Mouse (Mus musculus) limb, embryonic 11.5 days (tissue): ENCODE results near the gene Pqbp1. TPM values are rescaled to one million over a fixed set of nuclear protein-coding genes. Genes with fewer than 3 reads are reported as not detected.

ENCODE experiments used
- polyA plus RNA-seq: library from polyadenylated mRNA; unstranded; fragments of >200 nt; fragmentation: Nextera tagmentation; extraction: Ambion mirVana; gene quantifications from 2 replicates; pipeline ENCODE4 v1.2.1, GENCODE M21; 2014

The Pqbp1 gene
- polyA plus RNA-seq, 1 experiment from 2014 or later, result 137 TPM

Other genes with a start within 250 kb of the Pqbp1 start
- 5.6 and 6.7 TPM in 2 replicates for gene Prickle3, start 242.0 kb downstream of the Pqbp1 start, polyA plus RNA-seq
- 78.1 and 81.0 TPM in 2 replicates for gene Plp2, start 227.9 kb downstream of the Pqbp1 start, polyA plus RNA-seq
- 0.21 TPM in 1 of 2 replicates, not detected in the other for gene Magix, start 218.0 kb downstream of the Pqbp1 start, polyA plus RNA-seq
- gene Gpkow, start 202.1 kb downstream of the Pqbp1 start, polyA plus RNA-seq, result 40.9 and 43.4 TPM in 2 replicates
- gene Wdr45, start 184.9 kb downstream of the Pqbp1 start, polyA plus RNA-seq, result 16.7 and 20.6 TPM in 2 replicates
- not detected in 2 replicates for gene Gm45208, start 177.0 kb downstream of the Pqbp1 start, polyA plus RNA-seq
- gene Praf2, start 170.8 kb downstream of the Pqbp1 start, polyA plus RNA-seq, result 85.7 and 99.5 TPM in 2 replicates
- gene Ccdc120, start 148.4 kb downstream of the Pqbp1 start, polyA plus RNA-seq, result 21.4 and 22.8 TPM in 2 replicates
- gene Tfe3, start 136.7 kb downstream of the Pqbp1 start, polyA plus RNA-seq, result 17.7 and 20.6 TPM in 2 replicates
- 34.4 and 41.7 TPM in 2 replicates for gene Gripap1, start 109.5 kb downstream of the Pqbp1 start, polyA plus RNA-seq
- gene Kcnd1, start 77.0 kb downstream of the Pqbp1 start, polyA plus RNA-seq, result 0.97 and 1.5 TPM in 2 replicates
- gene Otud5, start 57.9 kb downstream of the Pqbp1 start, polyA plus RNA-seq, result 34.5 and 34.7 TPM in 2 replicates
- gene Pim2, start 21.0 kb downstream of the Pqbp1 start, polyA plus RNA-seq, result 5.2 and 5.4 TPM in 2 replicates
- 9.4 and 11.4 TPM in 2 replicates for gene Slc35a2, start 15.2 kb downstream of the Pqbp1 start, polyA plus RNA-seq
- 185 and 195 TPM in 2 replicates for gene Timm17b, start 88 bp upstream of the Pqbp1 start, polyA plus RNA-seq
- gene Gm10491, start 8.6 kb upstream of the Pqbp1 start, polyA plus RNA-seq, result not detected in 2 replicates
- not detected in 2 replicates for gene Gm10490, start 10.3 kb upstream of the Pqbp1 start, polyA plus RNA-seq
- gene Pcsk1n, start 20.6 kb upstream of the Pqbp1 start, polyA plus RNA-seq, result 0.20 and 0.25 TPM in 2 replicates
- not detected in 2 replicates for gene Eras, start 29.3 kb upstream of the Pqbp1 start, polyA plus RNA-seq
- gene Hdac6, start 48.6 kb upstream of the Pqbp1 start, polyA plus RNA-seq, result 42.7 and 43.6 TPM in 2 replicates
- gene Gata1, start 78.8 kb upstream of the Pqbp1 start, polyA plus RNA-seq, result 2.7 and 3.4 TPM in 2 replicates
- gene Glod5, start 119.2 kb upstream of the Pqbp1 start, polyA plus RNA-seq, result not detected in 2 replicates
- gene Suv39h1, start 175.5 kb upstream of the Pqbp1 start, polyA plus RNA-seq, result 95.7 and 102 TPM in 2 replicates
- gene Was, start 191.2 kb upstream of the Pqbp1 start, polyA plus RNA-seq, result 0.27 and 0.44 TPM in 2 replicates
- 12.4 and 15.6 TPM in 2 replicates for gene Wdr13, start 233.6 kb upstream of the Pqbp1 start, polyA plus RNA-seq
- 538 and 539 TPM in 2 replicates for gene Rbm3, start 246.6 kb upstream of the Pqbp1 start, polyA plus RNA-seq